Mouse (Mus musculus) bone marrow macrophage, adult 2 months (primary cell): ENCODE data around the gene Tuba1a. TPM values are rescaled to one million over a fixed set of nuclear protein-coding genes. Genes with fewer than 3 reads are reported as not detected.
A peak's percentile ranks its signal among the peaks of the same experiment; 100 is the strongest.

ENCODE experiments used
- H3K27ac ChIP-seq: 2 replicates; pipeline ENCODE4 v1.5.1; 2012; ENCODE audit warnings: low read depth, low read length; ENCODE audit not compliant: insufficient read depth
- H3K4me1 ChIP-seq: 2 replicates; pipeline ENCODE4 v1.6.1; 2012; ENCODE audit warnings: low read length; ENCODE audit not compliant: control insufficient read depth, insufficient read depth
- H3K4me3 ChIP-seq: 2 replicates; pipeline ENCODE4 v1.5.1; 2012; ENCODE audit warnings: mild to moderate bottlenecking, low read length, moderate library complexity; ENCODE audit not compliant: insufficient read depth
- CTCF ChIP-seq: IDR thresholded peaks from 2 replicates; pipeline ENCODE4 v1.5.1; 2012; ENCODE audit warnings: low read depth, mild to moderate bottlenecking, low read length, moderate library complexity
- POLR2A ChIP-seq: IDR thresholded peaks from 2 replicates; pipeline ENCODE4 v1.6.1; 2012; ENCODE audit warnings: mild to moderate bottlenecking, low read depth, low read length, borderline replicate concordance
- polyA plus RNA-seq: library from polyadenylated mRNA; stranded (reverse); fragments of >200 nt; gene quantifications from 2 replicates; pipeline ENCODE4 v1.2.4, GENCODE M21; 2012; ENCODE audit not compliant: missing spikeins, insufficient read depth, insufficient read length

Tuba1a gene
- polyA plus RNA-seq, 1 experiment: 43.3 TPM

DNA sequence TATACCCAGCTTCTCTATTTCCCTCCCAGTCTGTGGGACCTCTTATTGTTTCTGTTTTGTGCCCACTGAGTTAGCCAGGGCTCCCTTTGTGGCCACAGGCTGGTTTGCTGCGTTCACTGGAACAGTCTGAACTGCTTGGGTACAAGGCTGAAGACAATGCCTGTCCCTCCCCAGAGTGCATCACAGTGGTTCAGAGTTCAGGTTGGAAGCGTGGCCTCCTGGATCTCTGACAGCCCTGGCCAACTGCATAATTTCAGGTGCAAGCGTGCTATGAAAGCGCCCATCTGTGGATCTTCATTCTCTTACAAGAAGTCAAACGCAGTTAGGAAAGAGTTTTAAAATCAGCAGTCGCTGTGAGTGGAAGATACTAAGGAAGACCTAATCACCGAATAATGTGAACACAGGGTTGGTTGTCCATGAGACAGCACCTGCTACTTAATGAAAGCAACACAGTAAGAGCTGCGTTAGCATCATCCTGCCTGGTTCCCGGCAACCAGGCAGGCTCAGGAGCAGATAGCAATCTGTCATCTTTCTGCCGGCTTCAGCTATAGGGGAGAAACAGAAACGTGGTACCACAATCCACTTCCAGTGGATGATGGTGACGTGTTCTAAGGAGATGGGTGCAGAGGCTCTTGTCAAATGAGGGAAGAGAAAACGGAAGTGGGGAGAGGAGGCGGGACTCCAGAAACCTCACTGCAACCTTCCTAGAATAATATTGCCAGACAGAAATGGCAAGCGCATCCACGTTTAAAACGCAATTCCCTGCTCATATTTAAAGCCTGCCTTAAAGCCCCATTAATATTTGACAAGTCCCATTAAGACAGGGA is 38.8 kb upstream of the Tuba1a start:
- Histone ChIP-seq H3K27ac (peak overlapping the region; percentile 88), H3K4me3 (peak overlapping the region; percentile 59), H3K4me1 (peaks cover 15% of the 10 kb centered on the region)
- TF ChIP-seq POLR2A (no peak), CTCF (no peak)

DNA sequence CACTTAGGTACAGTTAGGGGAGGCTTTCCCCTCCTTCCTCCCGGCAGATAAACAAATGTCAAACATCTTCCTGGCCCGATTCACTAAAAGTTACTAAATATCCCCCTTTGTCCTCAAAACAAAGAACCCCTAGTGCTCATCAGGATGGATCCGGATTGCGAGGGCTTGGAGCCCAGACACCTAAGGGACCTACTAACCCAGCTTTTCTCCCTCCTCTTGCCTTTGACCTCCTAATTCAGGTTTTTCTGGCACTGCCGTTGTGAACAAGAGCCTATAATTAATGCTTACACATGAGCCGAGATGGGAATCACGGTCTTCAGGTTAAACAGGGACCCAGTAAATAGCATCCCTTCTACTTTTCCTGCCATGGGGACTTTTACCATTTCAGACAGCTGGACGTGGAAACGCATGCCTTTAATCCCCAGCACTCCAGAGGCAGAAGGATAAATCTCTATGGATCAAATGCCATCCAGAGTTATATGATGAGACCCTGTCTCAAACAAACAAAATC is 38.1 kb upstream of the Tuba1a start:
- TF ChIP-seq CTCF: no peak
- TF ChIP-seq POLR2A: no peak
- peaks cover 15% of the 10 kb centered on the region for H3K4me1 ChIP-seq
- H3K4me3 ChIP-seq: no peak overlapping the region
- H3K27ac ChIP-seq: peak overlapping the region; percentile 66

DNA sequence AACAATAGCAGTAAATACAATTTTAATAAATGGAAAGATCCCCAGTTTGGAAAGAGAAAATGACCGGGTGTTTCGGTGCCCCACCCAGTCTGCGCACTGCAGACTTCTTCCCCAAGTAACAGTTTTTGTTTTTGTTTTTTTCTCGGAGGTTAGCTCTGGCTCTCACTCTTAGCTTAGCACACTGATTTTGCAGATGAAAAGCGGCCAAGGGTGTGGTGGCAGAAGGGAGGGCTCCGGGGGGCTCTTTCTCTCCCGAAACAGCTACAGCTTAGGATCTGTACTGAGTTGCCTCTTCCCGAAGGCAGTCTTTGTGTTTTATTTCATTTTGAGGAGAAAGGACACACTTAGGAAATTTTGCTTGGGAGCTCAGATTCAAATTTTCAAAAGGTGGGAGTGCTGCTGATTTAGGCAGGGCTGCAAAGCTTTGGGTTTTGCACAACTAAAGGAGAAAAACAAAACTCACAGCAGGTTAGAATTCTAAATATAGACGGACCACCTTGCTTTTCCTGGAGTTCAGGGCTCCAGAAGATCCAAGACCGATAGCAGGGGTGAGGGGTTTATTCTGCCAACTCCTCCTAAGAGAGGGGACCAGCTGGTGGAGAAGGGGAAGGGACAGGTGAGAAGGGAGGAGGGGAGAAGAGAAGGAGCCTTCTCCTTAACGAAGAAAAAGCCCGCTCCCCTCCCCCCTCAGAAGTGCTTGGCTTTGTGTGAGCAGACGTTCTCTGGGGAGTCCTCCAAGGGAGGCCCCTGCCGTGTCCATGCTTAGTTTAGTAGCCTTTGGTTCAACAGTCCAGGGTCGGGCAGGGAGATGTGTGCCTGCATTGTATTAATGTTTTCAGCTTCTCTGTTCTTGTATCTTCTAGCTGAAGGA is 37.4 kb upstream of the Tuba1a start:
- Histone ChIP-seq H3K27ac (no peak overlapping the region), H3K4me3 (no peak overlapping the region), H3K4me1 (peaks cover 17% of the 10 kb centered on the region)
- TF ChIP-seq POLR2A (no peak), CTCF (no peak)

DNA sequence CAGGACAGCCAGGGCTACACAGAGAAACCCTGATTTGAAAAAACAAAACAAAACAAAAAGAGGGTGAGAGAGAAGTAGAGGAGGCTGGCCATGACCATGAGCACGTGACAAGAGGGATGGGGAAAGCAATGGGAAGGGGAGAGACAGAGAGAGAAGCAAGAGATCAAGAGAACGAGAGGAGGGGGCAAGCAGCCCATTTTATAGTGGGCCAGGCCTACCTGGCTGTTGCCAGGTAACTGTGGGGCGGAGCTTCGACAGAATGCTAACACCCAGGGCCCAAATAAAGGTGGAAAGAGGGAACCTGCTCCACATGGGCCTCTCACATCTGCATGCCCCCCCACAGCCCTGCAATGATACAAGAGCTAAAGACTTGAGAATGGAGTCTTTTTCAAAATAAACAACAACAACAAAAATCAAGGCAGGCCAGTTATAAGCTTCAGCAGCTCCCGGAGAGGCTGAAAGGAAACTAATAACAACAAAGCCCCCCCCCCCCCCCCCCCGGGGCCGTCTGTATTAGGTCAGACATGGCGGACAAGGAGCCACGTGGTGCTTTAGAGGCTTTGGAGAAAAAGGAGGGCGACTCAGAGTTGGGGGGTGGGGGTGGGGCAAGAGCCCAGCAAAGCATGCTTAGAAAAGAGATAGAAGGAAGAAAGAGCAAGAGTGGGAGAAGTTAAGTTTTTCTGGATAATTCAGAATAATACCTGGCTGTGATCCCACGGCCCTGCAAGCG is 36.4 kb upstream of the Tuba1a start:
- no peak overlapping the region for H3K4me3 ChIP-seq
- no peak overlapping the region for H3K27ac ChIP-seq
- TF ChIP-seq CTCF (no peak), POLR2A (no peak)
- H3K4me1 ChIP-seq: peaks cover 17% of the 10 kb centered on the region

DNA sequence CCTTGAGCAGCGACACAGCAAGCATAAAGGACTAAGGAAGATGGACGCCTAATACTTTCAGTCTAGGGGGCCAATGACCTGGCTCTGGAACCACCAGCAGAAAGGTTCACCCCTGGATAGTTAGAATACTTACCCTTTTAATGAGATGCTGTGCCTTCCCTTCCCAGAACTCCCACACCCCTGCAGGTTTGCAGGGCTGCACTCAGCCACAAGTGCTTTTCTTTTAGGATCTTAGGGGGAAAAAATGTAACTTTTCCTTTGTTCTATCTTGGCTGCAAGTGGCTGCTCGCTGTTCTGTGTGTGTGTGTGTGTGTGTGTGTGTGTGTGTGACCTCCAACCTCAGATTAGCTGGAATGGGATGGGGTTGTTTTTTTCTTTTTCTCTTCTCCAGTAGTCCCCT is 35.3 kb upstream of the Tuba1a start:
- H3K4me3 ChIP-seq: no peak overlapping the region
- TF ChIP-seq CTCF (no peak), POLR2A (no peak)
- no peak overlapping the region for H3K27ac ChIP-seq
- peaks cover 21% of the 10 kb centered on the region for H3K4me1 ChIP-seq

DNA sequence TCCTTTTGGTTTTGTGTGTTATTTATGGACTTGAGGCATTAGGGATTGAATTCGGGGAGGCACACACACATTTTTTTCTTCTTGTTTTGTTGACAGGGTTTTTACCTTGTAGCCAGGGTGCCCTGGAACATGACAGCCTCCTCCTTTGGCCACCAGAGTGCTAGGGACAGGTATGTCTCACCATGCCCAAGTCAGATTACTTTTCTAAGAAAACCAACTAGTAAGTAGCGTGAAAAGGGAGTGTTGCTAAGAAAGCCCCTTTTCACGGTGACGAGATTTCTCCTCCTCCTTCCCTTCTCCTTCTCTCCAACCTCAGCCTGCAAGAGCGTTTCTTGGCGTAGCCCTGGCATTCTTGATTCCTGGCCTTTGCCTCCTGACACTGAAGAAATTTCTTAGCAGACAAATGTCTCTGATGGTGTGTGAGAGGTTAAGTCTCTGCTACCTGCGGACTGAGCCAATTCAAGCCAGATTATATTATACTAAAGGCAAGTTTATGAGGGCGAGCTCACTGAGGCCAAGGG is 34.2 kb upstream of the Tuba1a start:
- Histone ChIP-seq H3K27ac (no peak overlapping the region), H3K4me1 (peaks cover 19% of the 10 kb centered on the region), H3K4me3 (no peak overlapping the region)
- TF ChIP-seq CTCF (no peak), POLR2A (no peak)

DNA sequence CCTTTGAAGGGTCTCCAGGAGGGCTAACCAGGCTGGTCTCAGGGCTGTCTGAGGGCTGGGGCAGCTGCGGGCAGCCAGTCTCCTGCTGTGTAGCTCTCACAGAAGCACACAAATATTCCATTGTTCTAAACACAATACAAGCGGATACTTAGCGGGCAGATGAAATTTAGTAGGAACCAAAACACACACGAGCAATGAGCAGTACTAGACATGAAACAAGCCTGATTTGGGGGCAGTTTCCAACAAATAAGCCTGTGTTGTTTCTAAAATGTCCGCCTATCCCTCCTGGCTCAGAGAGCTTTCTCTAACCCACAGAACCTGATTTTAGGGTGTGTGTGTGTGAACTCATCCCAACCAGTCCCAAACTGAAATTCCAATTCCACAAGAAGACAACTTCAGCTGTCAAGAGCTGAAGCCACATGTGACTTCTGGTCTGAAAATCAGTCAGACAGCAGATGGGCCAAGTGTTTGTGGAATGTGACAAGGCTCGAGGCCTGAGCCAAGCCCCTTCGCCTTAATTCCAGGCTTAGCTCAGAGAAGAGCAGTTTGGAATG is 33.7 kb upstream of the Tuba1a start:
- H3K4me1 ChIP-seq: peaks cover 16% of the 10 kb centered on the region
- no peak overlapping the region for H3K27ac ChIP-seq
- TF ChIP-seq CTCF (no peak), POLR2A (no peak)
- no peak overlapping the region for H3K4me3 ChIP-seq

DNA sequence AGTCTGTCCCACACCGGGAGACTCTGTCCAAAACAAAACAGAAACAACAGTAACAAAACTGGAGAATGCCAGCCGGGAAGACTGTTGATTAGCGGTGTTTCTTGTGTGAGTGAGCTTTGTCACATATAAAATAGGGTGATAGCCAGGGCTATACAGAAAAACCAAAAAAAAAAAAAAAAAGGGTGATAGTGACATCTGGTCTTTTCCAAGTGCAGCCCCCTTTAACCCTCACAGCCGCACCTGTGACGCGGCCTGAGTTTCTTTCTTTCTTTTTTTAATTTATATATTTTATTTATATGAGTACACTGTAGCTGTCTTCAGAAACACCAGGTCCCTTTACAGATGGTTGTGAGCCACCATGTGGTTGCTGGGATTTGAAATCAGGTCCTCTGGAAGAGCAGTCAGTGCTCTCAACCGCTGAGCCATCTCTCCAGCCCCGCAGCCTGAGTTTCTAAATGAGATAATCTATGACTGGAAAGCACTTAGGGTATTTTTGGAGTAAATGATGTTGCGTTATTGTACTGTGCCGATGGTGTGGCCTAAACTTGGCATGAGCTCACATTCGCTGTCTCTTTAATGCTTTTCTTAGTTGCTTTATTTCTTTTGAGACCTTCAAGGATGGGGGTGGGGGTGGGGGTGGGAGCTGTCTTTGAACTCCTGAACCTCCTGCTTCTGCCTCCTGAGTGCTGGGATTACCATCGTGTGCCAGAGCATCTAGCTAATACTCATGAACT is 32.6 kb upstream of the Tuba1a start:
- peak overlapping the region; percentile 92 for H3K27ac ChIP-seq
- no peak for TF ChIP-seq POLR2A
- no peak for TF ChIP-seq CTCF
- peaks cover 7% of the 10 kb centered on the region for H3K4me1 ChIP-seq
- peak overlapping the region; percentile 82 for H3K4me3 ChIP-seq
